Comparison of ENCODE assay signal across 8 mouse cellular contexts in the genomic region with DNA sequence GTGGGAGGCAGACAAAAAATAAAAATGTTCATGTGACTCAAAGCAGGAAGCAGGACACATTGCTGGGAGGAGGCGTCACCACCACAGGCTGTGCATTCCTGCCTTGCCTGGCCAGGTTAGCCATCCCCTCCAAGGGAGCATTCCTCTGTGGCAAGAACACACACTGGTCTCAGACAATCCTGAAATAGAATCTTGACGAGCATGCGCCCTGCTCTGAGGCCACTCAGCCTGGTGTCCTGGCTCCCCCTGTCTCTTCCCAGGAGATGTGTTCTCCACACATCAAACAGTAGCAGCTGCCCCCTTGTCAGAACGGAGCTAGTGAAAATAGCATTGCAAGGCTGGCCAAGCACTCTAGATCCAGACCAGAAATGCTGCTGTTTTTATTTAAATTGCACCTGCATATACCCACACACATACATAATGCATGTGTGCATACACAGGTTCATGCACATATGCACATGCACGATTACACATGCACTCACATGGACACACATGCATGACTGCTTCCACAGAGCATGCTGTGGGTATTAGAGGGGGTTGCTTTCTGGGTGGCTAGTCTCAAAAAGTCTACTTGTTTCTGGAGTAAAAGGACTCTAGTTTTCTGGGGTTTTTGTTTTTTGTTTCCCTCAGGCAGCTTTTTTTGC.
DNase-seq lines count a peak whose midpoint lies in the region; ATAC-seq and TF ChIP-seq lines count a peak whose summit lies in the region.

No protein-coding gene starts in this region.

- ATAC-seq in hindbrain, embryonic 13.5 days (ENCODE audit: low FRiP score), result peak; percentile 89
- peak; percentile 89 for ATAC-seq in lung, postnatal 0 days
- no peak for ATAC-seq in inflammation-experienced regulatory T-cells, adult 6 months

- peak; percentile 79 for TF ChIP-seq CTCF in lung, postnatal 0 days (IDR thresholded peaks at IDR 0.05)

- H3K9ac ChIP-seq in hindbrain, embryonic 13.5 days, result peak overlapping the region; percentile 51; the same call in 1 of the 2 replicates
- no peak overlapping the region for H3K9ac ChIP-seq in lung, postnatal 0 days (replicated peaks; ENCODE audit: low read depth)

- no peaks in the 10 kb centered on the region for H3K36me3 ChIP-seq in hindbrain, embryonic 13.5 days
- no peaks in the 10 kb centered on the region for H3K36me3 ChIP-seq in lung, postnatal 0 days (ENCODE audit: insufficient read depth, low read length)

- H3K4me1 ChIP-seq in hindbrain, embryonic 13.5 days (replicated peaks), result peaks cover 39% of the 10 kb centered on the region
- H3K4me1 ChIP-seq in lung, postnatal 0 days (ENCODE audit: insufficient read depth, low read depth, low read length), result peaks cover 36% of the 10 kb centered on the region

- H3K27ac ChIP-seq in hindbrain, embryonic 13.5 days, result peak overlapping the region; percentile 92
- H3K27ac ChIP-seq in lung, postnatal 0 days (ENCODE audit: low read length), result peak overlapping the region; percentile 91

- no peaks in the 10 kb centered on the region for H3K27me3 ChIP-seq in hindbrain, embryonic 13.5 days
- H3K27me3 ChIP-seq in lung, postnatal 0 days (replicated peaks; ENCODE audit: insufficient read depth, low read length), result no peaks in the 10 kb centered on the region

- H3K4me2 ChIP-seq in hindbrain, embryonic 13.5 days, result peak overlapping the region; percentile 41
- no peak overlapping the region for H3K4me2 ChIP-seq in lung, postnatal 0 days (replicated peaks; ENCODE audit: low read depth, low read length)

- DNase-seq in adrenal gland, adult 18-20 months (ENCODE audit: low spot score in 2 of 2), result peak; percentile 43 to 46
- DNase-seq in cerebellum, postnatal 14 days, result peak; percentile 66 to 72
- DNase-seq in frontal cortex, postnatal 36 days (ENCODE audit: low spot score in 2 of 2), result peak; percentile 77 to 81
- DNase-seq in layer of hippocampus, postnatal 36 days, result peak; percentile 64 to 67
- peak; percentile 97 for DNase-seq in lung, postnatal 0 days (ENCODE audit: low spot score)
- DNase-seq in retina, postnatal 1 day, result peak; percentile 87

- no peak overlapping the region; the same call in 1 of the 2 replicates for H3K4me3 ChIP-seq in hindbrain, embryonic 13.5 days
- H3K4me3 ChIP-seq in lung, postnatal 0 days (ENCODE audit: low read depth, low read length), result no peak overlapping the region

- 13% methylated on average over 5 of the region's 5 CpGs for WGBS in hindbrain, embryonic 13.5 days
- WGBS in lung, postnatal 0 days, result 16% methylated on average over 5 of the region's 5 CpGs

- peak; percentile 89 for TF ChIP-seq EP300 in lung, postnatal 0 days (IDR thresholded peaks at IDR 0.05)

- no peaks in the 10 kb centered on the region for H3K9me3 ChIP-seq in hindbrain, embryonic 13.5 days
- no peaks in the 10 kb centered on the region for H3K9me3 ChIP-seq in lung, postnatal 0 days (ENCODE audit: low read length)

Comparison
In these comparisons a context has a peak if more than half of its experiments do, and no peak if none do; other contexts are left out.
1. DNase-seq: peak in every context shown above with its lines; median percentile 97 in lung, postnatal 0 days; 87 in retina, postnatal 1 day; 79 in frontal cortex, postnatal 36 days; 69 in cerebellum, postnatal 14 days; 66 in layer of hippocampus, postnatal 36 days; 44 in adrenal gland, adult 18-20 months.